Mouse (Mus musculus) hindbrain, embryonic 12.5 days (tissue): Measurements from ENCODE around the gene Ckmt2. TPM values are rescaled to one million over a fixed set of nuclear protein-coding genes. Genes with fewer than 3 reads are reported as not detected.

Experiments
- ATAC-seq: fragments of 200-750 bp; cut with Nextera tagmentation; 2 replicates; pipeline ENCODE4 v1.8.0; 2017; ENCODE audit warnings: moderate TSS enrichment; ENCODE audit not compliant: low FRiP score
- H3K27ac ChIP-seq: fragments of 300-500 bp; sonication (generic); 2 replicates; pipeline ENCODE4 v1.5.1; 2016; ENCODE audit warnings: mild to moderate bottlenecking
- H3K27me3 ChIP-seq: fragments of 300-500 bp; sonication (generic); 2 replicates; pipeline ENCODE4 v1.6.1; 2016; ENCODE audit warnings: mild to moderate bottlenecking
- H3K36me3 ChIP-seq: fragments of 300-500 bp; sonication (generic); 2 replicates; pipeline ENCODE4 v1.6.1; 2016; ENCODE audit warnings: mild to moderate bottlenecking
- H3K4me1 ChIP-seq: fragments of 300-500 bp; sonication (generic); 2 replicates; pipeline ENCODE4 v1.6.1; 2016
- H3K4me2 ChIP-seq: fragments of 300-500 bp; sonication (generic); replicated peaks from 2 replicates; pipeline ENCODE4 v1.6.1; 2016; ENCODE audit warnings: mild to moderate bottlenecking
- H3K4me3 ChIP-seq: fragments of 300-500 bp; sonication (generic); 2 replicates; pipeline ENCODE4 v1.5.1; 2016; ENCODE audit warnings: mild to moderate bottlenecking
- H3K9ac ChIP-seq: fragments of 300-500 bp; sonication (generic); 2 replicates; pipeline ENCODE4 v1.6.1; 2016; ENCODE audit warnings: mild to moderate bottlenecking, moderate library complexity
- H3K9me3 ChIP-seq: fragments of 300-500 bp; sonication (generic); replicated peaks from 2 replicates; pipeline ENCODE4 v1.6.1; 2016; ENCODE audit warnings: mild to moderate bottlenecking
- WGBS: fragments of 180-500 bp; shearing (Covaris S2); methylation state at CpG from one replicate; pipeline ENCODE4 v1.1.7; 2016; 5-methylcytosine and 5-hydroxymethylcytosine counted together
- polyA plus RNA-seq: library from polyadenylated mRNA; unstranded; fragments of >200 nt; fragmentation: Nextera tagmentation; extraction: Ambion mirVana; gene quantifications from 2 replicates; pipeline ENCODE4 v1.2.1, GENCODE M21; 2016

The Ckmt2 gene
- polyA plus RNA-seq, 1 experiment from 2014 or later = not detected

GRCm38 (mm10) chr13:91893132-91893531 is 16.4 kb upstream of the Ckmt2 start:
- Histone ChIP-seq H3K9me3 (no peaks in the 10 kb centered on the region), H3K4me3 (no peak overlapping the region), H3K4me1 (no peaks in the 10 kb centered on the region), H3K36me3 (no peaks in the 10 kb centered on the region), H3K27me3 (no peaks in the 10 kb centered on the region), H3K4me2 (no peak overlapping the region), H3K27ac (no peak overlapping the region), H3K9ac (no peak overlapping the region)
- no peak for ATAC-seq
- WGBS = 81% methylated on average over 6 of the region's 6 CpGs

GRCm38 (mm10) chr13:91890031-91890619 is 13.4 kb upstream of the Ckmt2 start:
- Histone ChIP-seq H3K27ac (no peak overlapping the region), H3K27me3 (no peaks in the 10 kb centered on the region), H3K9me3 (no peaks in the 10 kb centered on the region), H3K36me3 (no peaks in the 10 kb centered on the region), H3K4me2 (no peak overlapping the region), H3K9ac (no peak overlapping the region), H3K4me3 (no peak overlapping the region), H3K4me1 (no peaks in the 10 kb centered on the region)
- 82% methylated on average over 6 of the region's 6 CpGs for WGBS
- no peak for ATAC-seq

- ATAC-seq = no peak
- no peak overlapping the region for H3K27ac ChIP-seq
- no peaks in the 10 kb centered on the region for H3K9me3 ChIP-seq
- no peak overlapping the region for H3K4me2 ChIP-seq
- 90% methylated on average over 5 of the region's 5 CpGs for WGBS
- H3K9ac ChIP-seq = no peak overlapping the region
- H3K27me3 ChIP-seq = no peaks in the 10 kb centered on the region
- no peaks in the 10 kb centered on the region for H3K4me1 ChIP-seq
- no peak overlapping the region for H3K4me3 ChIP-seq
- no peaks in the 10 kb centered on the region for H3K36me3 ChIP-seq
These were observed 8.2 kb upstream of the Ckmt2 start for GRCm38 (mm10) chr13:91884714-91885386.

GRCm38 (mm10) chr13:91881837-91882480 is 5.3 kb upstream of the Ckmt2 start:
- no peak for ATAC-seq
- no peaks in the 10 kb centered on the region for H3K4me1 ChIP-seq
- H3K9ac ChIP-seq = no peak overlapping the region
- no peak overlapping the region for H3K4me2 ChIP-seq
- WGBS = 61% methylated on average over 9 of the region's 9 CpGs
- H3K4me3 ChIP-seq = no peak overlapping the region
- H3K9me3 ChIP-seq = no peaks in the 10 kb centered on the region
- no peaks in the 10 kb centered on the region for H3K27me3 ChIP-seq
- no peak overlapping the region for H3K27ac ChIP-seq
- H3K36me3 ChIP-seq = no peaks in the 10 kb centered on the region

GRCm38 (mm10) chr13:91880256-91880655 is 3.6 kb upstream of the Ckmt2 start:
- H3K9ac ChIP-seq = no peak overlapping the region
- no peak overlapping the region for H3K4me2 ChIP-seq
- WGBS = 87% methylated on average over 4 of the region's 4 CpGs
- no peak overlapping the region for H3K4me3 ChIP-seq
- no peaks in the 10 kb centered on the region for H3K27me3 ChIP-seq
- no peak overlapping the region for H3K27ac ChIP-seq
- H3K9me3 ChIP-seq = no peaks in the 10 kb centered on the region
- ATAC-seq = no peak
- no peaks in the 10 kb centered on the region for H3K36me3 ChIP-seq
- no peaks in the 10 kb centered on the region for H3K4me1 ChIP-seq

- ATAC-seq = no peak
- no peak overlapping the region for H3K9ac ChIP-seq
These were observed 1.3 kb upstream of the Ckmt2 start for GRCm38 (mm10) chr13:91877996-91878395.

GRCm38 (mm10) chr13:91877350-91877749 is 665 bp upstream of the Ckmt2 start:
- WGBS = 94% methylated on average over 10 of the region's 10 CpGs
- Histone ChIP-seq H3K36me3 (no peaks in the 10 kb centered on the region), H3K9ac (no peak overlapping the region), H3K27ac (no peak overlapping the region), H3K4me2 (no peak overlapping the region), H3K4me3 (no peak overlapping the region), H3K4me1 (no peaks in the 10 kb centered on the region), H3K9me3 (no peaks in the 10 kb centered on the region), H3K27me3 (no peaks in the 10 kb centered on the region)
- no peak for ATAC-seq

More at GRCm38 (mm10) chr13:91877996-91878395, 1.3 kb upstream of the Ckmt2 start:
- Histone ChIP-seq H3K27me3 (no peaks in the 10 kb centered on the region), H3K36me3 (no peaks in the 10 kb centered on the region), H3K9me3 (no peaks in the 10 kb centered on the region), H3K4me3 (no peak overlapping the region), H3K27ac (no peak overlapping the region), H3K4me1 (no peaks in the 10 kb centered on the region), H3K4me2 (no peak overlapping the region)
- WGBS = 84% methylated on average over 3 of the region's 3 CpGs

- Histone ChIP-seq H3K9me3 (no peaks in the 10 kb centered on the region), H3K9ac (no peak overlapping the region), H3K27ac (no peak overlapping the region), H3K4me1 (no peaks in the 10 kb centered on the region), H3K36me3 (no peaks in the 10 kb centered on the region), H3K4me3 (no peak overlapping the region), H3K27me3 (no peaks in the 10 kb centered on the region), H3K4me2 (no peak overlapping the region)
- 43% methylated on average over 2 of the region's 2 CpGs for WGBS
- ATAC-seq = no peak
These were observed 1.1 kb downstream of the Ckmt2 start for GRCm38 (mm10) chr13:91875581-91875980.

GRCm38 (mm10) chr13:91874565-91874964 is 2.1 kb downstream of the Ckmt2 start:
- no peaks in the 10 kb centered on the region for H3K9me3 ChIP-seq
- WGBS = 83% methylated on average over 7 of the region's 7 CpGs
- no peak overlapping the region for H3K27ac ChIP-seq
- no peaks in the 10 kb centered on the region for H3K36me3 ChIP-seq
- H3K4me3 ChIP-seq = no peak overlapping the region
- no peak overlapping the region for H3K4me2 ChIP-seq
- no peaks in the 10 kb centered on the region for H3K4me1 ChIP-seq
- H3K9ac ChIP-seq = no peak overlapping the region
- no peaks in the 10 kb centered on the region for H3K27me3 ChIP-seq
- ATAC-seq = no peak

- no peaks in the 10 kb centered on the region for H3K4me1 ChIP-seq
- no peak overlapping the region for H3K4me2 ChIP-seq
- 72% methylated on average over 7 of the region's 7 CpGs for WGBS
- ATAC-seq = no peak
- no peaks in the 10 kb centered on the region for H3K27me3 ChIP-seq
- no peak overlapping the region for H3K27ac ChIP-seq
- no peaks in the 10 kb centered on the region for H3K9me3 ChIP-seq
- no peak overlapping the region for H3K9ac ChIP-seq
- H3K36me3 ChIP-seq = no peaks in the 10 kb centered on the region
- H3K4me3 ChIP-seq = no peak overlapping the region
These were observed 2.9 kb downstream of the Ckmt2 start for GRCm38 (mm10) chr13:91873734-91874329.

- H3K9ac ChIP-seq = no peak overlapping the region
- 93% methylated on average over 1 of the region's 1 CpGs for WGBS
- no peaks in the 10 kb centered on the region for H3K4me1 ChIP-seq
- H3K36me3 ChIP-seq = no peaks in the 10 kb centered on the region
- no peak overlapping the region for H3K27ac ChIP-seq
- H3K4me3 ChIP-seq = no peak overlapping the region
- no peaks in the 10 kb centered on the region for H3K27me3 ChIP-seq
- no peaks in the 10 kb centered on the region for H3K9me3 ChIP-seq
- no peak overlapping the region for H3K4me2 ChIP-seq
- no peak for ATAC-seq
These were observed 8.1 kb downstream of the Ckmt2 start for GRCm38 (mm10) chr13:91868577-91868976.

GRCm38 (mm10) chr13:91858835-91859234 is 17.9 kb downstream of the Ckmt2 start:
- Histone ChIP-seq H3K9ac (no peak overlapping the region), H3K4me3 (no peak overlapping the region), H3K4me1 (no peaks in the 10 kb centered on the region), H3K4me2 (no peak overlapping the region), H3K27ac (no peak overlapping the region), H3K9me3 (no peaks in the 10 kb centered on the region), H3K36me3 (no peaks in the 10 kb centered on the region), H3K27me3 (no peaks in the 10 kb centered on the region)
- 80% methylated on average over 7 of the region's 7 CpGs for WGBS
- ATAC-seq = no peak
